Mouse (Mus musculus) kidney, adult 9 months (tissue): ENCODE results near the gene Tmem178b.

Source experiments
- DNase-seq: peaks from one replicate; pipeline ENCODE4 v3.0.0; 2022

The Tmem178b gene

GRCm38 (mm10) chr6:39872901-39873591 lies at the start of gene Tmem178b:
Tmem178b (plus strand) TSS chr6:39873271.
- peak; percentile 8 for DNase-seq

GRCm38 (mm10) chr6:39828736-39829135 lies 44.3 kb upstream of the Tmem178b start:
- no peak for DNase-seq

- DNase-seq = no peak
Measured at GRCm38 (mm10) chr6:39843698-39844342, 29.3 kb upstream of the Tmem178b start.

- DNase-seq = no peak
Measured at GRCm38 (mm10) chr6:39847538-39847937, 25.5 kb upstream of the Tmem178b start.

GRCm38 (mm10) chr6:39848766-39849165 lies 24.3 kb upstream of the Tmem178b start:
- peak; percentile 21 for DNase-seq

- no peak for DNase-seq
Measured at GRCm38 (mm10) chr6:39849667-39850066, 23.4 kb upstream of the Tmem178b start.

GRCm38 (mm10) chr6:39870271-39871135 lies 2.6 kb upstream of the Tmem178b start:
- peak; percentile 13 for DNase-seq

GRCm38 (mm10) chr6:39871381-39872305 lies 1.4 kb upstream of the Tmem178b start:
- DNase-seq = peak; percentile 50

GRCm38 (mm10) chr6:39872306-39872900 lies 668 bp upstream of the Tmem178b start:
- DNase-seq = no peak

- no peak for DNase-seq
Measured at GRCm38 (mm10) chr6:39875186-39875585, 2.1 kb downstream of the Tmem178b start.

- DNase-seq = no peak
Measured at GRCm38 (mm10) chr6:39876444-39876843, 3.4 kb downstream of the Tmem178b start.

- DNase-seq = no peak
Measured at GRCm38 (mm10) chr6:39890811-39891210, 17.7 kb downstream of the Tmem178b start.

GRCm38 (mm10) chr6:39896500-39896899 lies 23.4 kb downstream of the Tmem178b start:
- no peak for DNase-seq

GRCm38 (mm10) chr6:39899231-39899630 lies 26.2 kb downstream of the Tmem178b start:
- peak; percentile 23 for DNase-seq

GRCm38 (mm10) chr6:39903220-39903773 lies 30.2 kb downstream of the Tmem178b start:
- DNase-seq = no peak

- DNase-seq = no peak
Measured at GRCm38 (mm10) chr6:39903845-39904244, 30.8 kb downstream of the Tmem178b start.

GRCm38 (mm10) chr6:39914956-39915355 lies 41.9 kb downstream of the Tmem178b start:
- no peak for DNase-seq

- DNase-seq = no peak
Measured at GRCm38 (mm10) chr6:39915636-39916281, 42.7 kb downstream of the Tmem178b start.

GRCm38 (mm10) chr6:39916514-39916913 lies 43.4 kb downstream of the Tmem178b start:
- DNase-seq = no peak

GRCm38 (mm10) chr6:39917242-39917641 lies 44.2 kb downstream of the Tmem178b start:
- no peak for DNase-seq

GRCm38 (mm10) chr6:39917729-39918128 lies 44.7 kb downstream of the Tmem178b start:
- no peak for DNase-seq
